ENCODE assay signal across 26 mouse cellular contexts in genomic region chr2:165059961-165060360, GRCm38 (mm10). TPM values are rescaled to one million over a fixed set of nuclear protein-coding genes. Genes with fewer than 3 reads are reported as not detected.
DNase-seq lines count a peak whose midpoint lies in the region; ATAC-seq and TF ChIP-seq lines count a peak whose summit lies in the region.
"Had no signal": no experiment of that assay in that cellular context is flagged by ENCODE, and none has a peak within 500 bp of the region (broad histone marks: within the 10 kb centered on the region; RNA-seq: fewer than 3 reads in every experiment).

No protein-coding gene starts in this region.

- H3K4me3 ChIP-seq in lung, embryonic 14.5 days (ENCODE audit: low read depth, low read length): no peak overlapping the region
- H3K4me3 ChIP-seq in lung, adult 2 months (replicated peaks; ENCODE audit: extremely low read depth, low read depth, low read length): no peak overlapping the region
- no peak overlapping the region for H3K4me3 ChIP-seq in lung, postnatal 0 days (ENCODE audit: low read depth, low read length)
- H3K4me3 ChIP-seq in heart, embryonic 11.5 days (ENCODE audit: low read depth, low read length): no peak overlapping the region
- H3K4me3 ChIP-seq in kidney, adult 2 months (ENCODE audit: insufficient read depth, low read depth, low read length): no peak overlapping the region
- H3K4me3 ChIP-seq: forebrain, embryonic 10.5 days; forebrain, embryonic 13.5 days; heart, embryonic 12.5 days; heart, embryonic 15.5 days; hindbrain, embryonic 10.5 days had no signal

- no peaks in the 10 kb centered on the region for H3K27me3 ChIP-seq in lung, embryonic 14.5 days (ENCODE audit: insufficient read depth, low read length)
- no peaks in the 10 kb centered on the region for H3K27me3 ChIP-seq in lung, postnatal 0 days (replicated peaks; ENCODE audit: insufficient read depth, low read length)
- H3K27me3 ChIP-seq in heart, embryonic 11.5 days (ENCODE audit: control insufficient read depth, insufficient read depth, low read length): peaks cover 7% of the 10 kb centered on the region; the same call in 1 of the 2 replicates
- H3K27me3 ChIP-seq in kidney, adult 2 months (replicated peaks; ENCODE audit: control insufficient read depth, insufficient read depth, low read length): no peaks in the 10 kb centered on the region

- no peak for TF ChIP-seq POLR2A in lung, adult 2 months (IDR thresholded peaks at IDR 0.05; ENCODE audit: borderline replicate concordance, extremely low read depth, low read depth, low read length)
- no peak for TF ChIP-seq POLR2A in kidney, adult 2 months (IDR thresholded peaks at IDR 0.05; ENCODE audit: low read depth, low read length)

- H3K9ac ChIP-seq in lung, embryonic 14.5 days: no peak overlapping the region
- H3K9ac ChIP-seq in lung, postnatal 0 days (replicated peaks; ENCODE audit: low read depth): no peak overlapping the region
- H3K9ac ChIP-seq in heart, embryonic 11.5 days (ENCODE audit: low read depth, low read length): no peak overlapping the region
- H3K9ac ChIP-seq: forebrain, embryonic 13.5 days; heart, embryonic 12.5 days; heart, embryonic 15.5 days; hindbrain, embryonic 14.5 days had no signal

- no peak for ATAC-seq in lung, embryonic 14.5 days (ENCODE audit: insufficient read depth)
- ATAC-seq in lung, postnatal 0 days: no peak
- no peak for ATAC-seq in heart, embryonic 11.5 days (replicated peaks; ENCODE audit: insufficient number of reproducible peaks, low FRiP score, low TSS enrichment)
- ATAC-seq: forebrain, embryonic 13.5 days; forebrain, embryonic 16.5 days; Patski had no signal

- TF ChIP-seq CTCF in lung, embryonic 14.5 days (IDR thresholded peaks at IDR 0.05; ENCODE audit: low read depth): no peak
- TF ChIP-seq CTCF in lung, adult 2 months (IDR thresholded peaks at IDR 0.05; ENCODE audit: insufficient read depth, low read length): no peak
- TF ChIP-seq CTCF in lung, postnatal 0 days (IDR thresholded peaks at IDR 0.05): no peak
- TF ChIP-seq CTCF in kidney, adult 2 months (conservative IDR thresholded peaks at IDR 0.05; ENCODE audit: insufficient read depth, insufficient read length, low read depth, low read length): no peak

- DNase-seq in lung, embryonic 14.5 days: peak; percentile 82
- DNase-seq in lung, adult 2 months: no peak
- DNase-seq in lung, postnatal 0 days (ENCODE audit: low spot score): peak; percentile 55
- peak; percentile 18 for DNase-seq in lung, postnatal 25 days (ENCODE audit: low spot score)
- DNase-seq in right cerebral cortex, postnatal 10 days (ENCODE audit: low spot score in 2 of 2): no peak
- no peak for DNase-seq in kidney, adult 2 months
- DNase-seq: adrenal gland, postnatal 10 days; adrenal gland, postnatal 36 days; cerebellum, adult 18-20 months; cerebellum, adult 9-10 months; cerebellum, postnatal 14 days; gastrocnemius, postnatal 14 days; heart, postnatal 10 days; heart, postnatal 36 days had no signal

- H3K4me2 ChIP-seq in lung, embryonic 14.5 days: no peak overlapping the region
- no peak overlapping the region for H3K4me2 ChIP-seq in lung, postnatal 0 days (replicated peaks; ENCODE audit: low read depth, low read length)
- H3K4me2 ChIP-seq in heart, embryonic 11.5 days: no peak overlapping the region
- H3K4me2 ChIP-seq: forebrain, embryonic 13.5 days; heart, embryonic 12.5 days; heart, embryonic 15.5 days; hindbrain, embryonic 14.5 days had no signal

- H3K27ac ChIP-seq in lung, embryonic 14.5 days (ENCODE audit: low read depth): no peak overlapping the region
- H3K27ac ChIP-seq in lung, postnatal 0 days (ENCODE audit: low read length): no peak overlapping the region
- no peak overlapping the region for H3K27ac ChIP-seq in heart, embryonic 11.5 days (ENCODE audit: low read depth, low read length)
- no peak overlapping the region for H3K27ac ChIP-seq in kidney, adult 2 months (ENCODE audit: insufficient read depth, low read depth, low read length)
- H3K27ac ChIP-seq: forebrain, embryonic 10.5 days; forebrain, embryonic 13.5 days; heart, embryonic 15.5 days; hindbrain, embryonic 10.5 days; hindbrain, embryonic 14.5 days had no signal

- H3K36me3 ChIP-seq in lung, embryonic 14.5 days (ENCODE audit: insufficient read depth): no peaks in the 10 kb centered on the region
- no peaks in the 10 kb centered on the region for H3K36me3 ChIP-seq in lung, postnatal 0 days (ENCODE audit: insufficient read depth, low read length)
- no peaks in the 10 kb centered on the region for H3K36me3 ChIP-seq in heart, embryonic 11.5 days (ENCODE audit: control insufficient read depth, insufficient read depth, low read length)
- no peaks in the 10 kb centered on the region for H3K36me3 ChIP-seq in kidney, adult 2 months (ENCODE audit: control insufficient read depth, insufficient read depth, low read length)
- H3K36me3 ChIP-seq: forebrain, embryonic 10.5 days; G1E; heart, embryonic 12.5 days; heart, embryonic 15.5 days; hindbrain, embryonic 10.5 days had no signal

- WGBS in lung, embryonic 14.5 days: 44% methylated on average over 4 of the region's 4 CpGs
- 78% methylated on average over 4 of the region's 4 CpGs for WGBS in lung, adult 2 months
- 73% methylated on average over 4 of the region's 4 CpGs for WGBS in lung, postnatal 0 days
- WGBS in heart, embryonic 11.5 days (ENCODE audit: insufficient replicate concordance): 88% methylated on average over 4 of the region's 4 CpGs
- 92% methylated on average over 4 of the region's 4 CpGs for WGBS in kidney, adult 2 months

- H3K4me1 ChIP-seq in lung, embryonic 14.5 days (ENCODE audit: insufficient read depth): peaks cover 9% of the 10 kb centered on the region
- peaks cover 4% of the 10 kb centered on the region for H3K4me1 ChIP-seq in lung, adult 2 months (ENCODE audit: control insufficient read depth, insufficient read depth, low read length)
- H3K4me1 ChIP-seq in lung, postnatal 0 days (ENCODE audit: insufficient read depth, low read depth, low read length): peaks cover 9% of the 10 kb centered on the region
- H3K4me1 ChIP-seq in heart, embryonic 11.5 days (ENCODE audit: control insufficient read depth, insufficient read depth, low read length): peaks cover 10% of the 10 kb centered on the region; the same call in 1 of the 2 replicates
- H3K4me1 ChIP-seq in kidney, adult 2 months (ENCODE audit: control insufficient read depth, insufficient read depth, low read length): no peaks in the 10 kb centered on the region

- H3K9me3 ChIP-seq in lung, embryonic 14.5 days (ENCODE audit: low read depth, low read length): no peaks in the 10 kb centered on the region
- no peaks in the 10 kb centered on the region for H3K9me3 ChIP-seq in lung, postnatal 0 days (ENCODE audit: low read length)
- no peaks in the 10 kb centered on the region for H3K9me3 ChIP-seq in heart, embryonic 11.5 days (replicated peaks; ENCODE audit: control insufficient read depth, low read length)
- H3K9me3 ChIP-seq: forebrain, embryonic 10.5 days; forebrain, embryonic 13.5 days; G1E; heart, embryonic 12.5 days; heart, embryonic 15.5 days; hindbrain, embryonic 10.5 days had no signal

- 0 out of 2 replicates have a peak, but pooled peaks have one; percentile 17 for TF ChIP-seq EP300 in lung, postnatal 0 days (IDR thresholded peaks at IDR 0.05)

RNA-seq across cellular contexts. Expression of gene Cd40, which starts 4.5 kb away (rescaled TPM):
- polyA plus RNA-seq in lung, embryonic 14.5 days (2014; fragmentation: Nextera tagmentation; extraction: Ambion mirVana): 20.3 and 22.1 TPM in 2 replicates
- 36.2 and 51.7 TPM in 2 replicates for polyA plus RNA-seq in lung, adult 2 months (2012; rRNA removed)
- polyA plus RNA-seq in lung, postnatal 0 days (2015; fragmentation: Nextera tagmentation; extraction: Ambion mirVana): 57.9 and 77.5 TPM in 2 replicates
- 9.6 and 9.7 TPM in 2 replicates for polyA plus RNA-seq in heart, embryonic 11.5 days (2014; fragmentation: Nextera tagmentation; extraction: Ambion mirVana)
- polyA plus RNA-seq in kidney, adult 2 months (2012; rRNA removed): 6.1 and 11.2 TPM in 2 replicates
- polyA plus RNA-seq: G1E had no signal

RNA-seq across cellular contexts. Expression of gene Ncoa5, which starts 25.3 kb away (rescaled TPM):
- 72.8 and 81.6 TPM in 2 replicates for polyA plus RNA-seq in lung, embryonic 14.5 days (2014; fragmentation: Nextera tagmentation; extraction: Ambion mirVana)
- polyA plus RNA-seq in lung, adult 2 months (2012; rRNA removed): 27.7 and 29.1 TPM in 2 replicates
- 21.6 and 28.7 TPM in 2 replicates for polyA plus RNA-seq in lung, postnatal 0 days (2015; fragmentation: Nextera tagmentation; extraction: Ambion mirVana)
- 36.0 and 39.8 TPM in 2 replicates for polyA plus RNA-seq in heart, embryonic 11.5 days (2014; fragmentation: Nextera tagmentation; extraction: Ambion mirVana)
- polyA plus RNA-seq in kidney, adult 2 months (2012; rRNA removed): 31.3 and 34.4 TPM in 2 replicates

RNA-seq across cellular contexts. Expression of gene 1700025C18Rik, which starts 30.6 kb away (rescaled TPM):
- not detected in 2 replicates for polyA plus RNA-seq in lung, embryonic 14.5 days (2014; fragmentation: Nextera tagmentation; extraction: Ambion mirVana)
- not detected in 2 replicates for polyA plus RNA-seq in lung, adult 2 months (2012; rRNA removed)
- not detected in 2 replicates for polyA plus RNA-seq in lung, postnatal 0 days (2015; fragmentation: Nextera tagmentation; extraction: Ambion mirVana)
- polyA plus RNA-seq in heart, embryonic 11.5 days (2014; fragmentation: Nextera tagmentation; extraction: Ambion mirVana): not detected in 2 replicates
- not detected in 2 replicates for polyA plus RNA-seq in kidney, adult 2 months (2012; rRNA removed)
- polyA plus RNA-seq: embryonic facial prominence, embryonic 11.5 days; embryonic facial prominence, embryonic 14.5 days; forebrain, embryonic 10.5 days; forebrain, embryonic 13.5 days; forebrain, embryonic 16.5 days; G1E; heart, embryonic 12.5 days; heart, embryonic 15.5 days; hindbrain, embryonic 10.5 days; hindbrain, embryonic 14.5 days; Patski had no signal

Comparison
In these comparisons a context has a peak if more than half of its experiments do, and no peak if none do; other contexts are left out.
1. DNase-seq: peak in lung, embryonic 14.5 days (single experiment), lung, postnatal 0 days (single experiment) and lung, postnatal 25 days (single experiment); none in lung, adult 2 months (single experiment), right cerebral cortex, postnatal 10 days (0 of 2) and kidney, adult 2 months (single experiment).